Mouse (Mus musculus): Measurements from ENCODE around the gene Car4. TPM values are rescaled to one million over a fixed set of nuclear protein-coding genes. Genes with fewer than 3 reads are reported as not detected.

Gene Car4
- polyA plus RNA-seq, 1 experiment: 3.7 TPM

- DNase-seq: no peak
- Histone ChIP-seq H3K27me3 (ENCODE audit: control insufficient read depth, insufficient read depth, low read length) (no peaks in the 10 kb centered on the region; the same call in 1 of the 2 replicates), H3K27ac (ENCODE audit: control insufficient read depth, insufficient read depth, low read length) (no peak overlapping the region)
Observed at GRCm38 (mm10) chr11:84979351-84979750, 21.8 kb downstream of the Car4 start.

GRCm38 (mm10) chr11:84980697-84981096, 23.1 kb downstream of the Car4 start:
- Histone ChIP-seq H3K27me3 (ENCODE audit: control insufficient read depth, insufficient read depth, low read length) (no peaks in the 10 kb centered on the region; the same call in 1 of the 2 replicates), H3K4me3 (ENCODE audit: control insufficient read depth, insufficient read depth, low read length) (no peak overlapping the region), H3K27ac (ENCODE audit: control insufficient read depth, insufficient read depth, low read length) (no peak overlapping the region)

More at GRCm38 (mm10) chr11:84979351-84979750, 21.8 kb downstream of the Car4 start:
- no peak overlapping the region for H3K4me3 ChIP-seq (ENCODE audit: control insufficient read depth, insufficient read depth, low read length)
- no peak for TF ChIP-seq POLR2A (IDR thresholded peaks at IDR 0.05; ENCODE audit: control insufficient read depth, extremely low read depth, insufficient read depth, low read length, poor library complexity)
- no peak for TF ChIP-seq CTCF (IDR thresholded peaks at IDR 0.05; ENCODE audit: borderline replicate concordance, control insufficient read depth, extremely low read depth, insufficient read depth, low read length, poor library complexity)
- no peaks in the 10 kb centered on the region for H3K36me3 ChIP-seq (ENCODE audit: control insufficient read depth, insufficient read depth, low read length)
- no peaks in the 10 kb centered on the region for H3K4me1 ChIP-seq (replicated peaks; ENCODE audit: control insufficient read depth, insufficient read depth, low read length)
- WGBS: 28% methylated on average over 1 of the region's 1 CpGs

GRCm38 (mm10) chr11:84985421-84985820, 27.8 kb downstream of the Car4 start:
- 0 out of 2 replicates have a peak, but pooled peaks cover 14% of the 10 kb centered on the region for H3K36me3 ChIP-seq (ENCODE audit: control insufficient read depth, insufficient read depth, low read length)
- H3K27ac ChIP-seq (ENCODE audit: control insufficient read depth, insufficient read depth, low read length): no peak overlapping the region
- no peak for DNase-seq
- TF ChIP-seq POLR2A (IDR thresholded peaks at IDR 0.05; ENCODE audit: control insufficient read depth, extremely low read depth, insufficient read depth, low read length, poor library complexity): no peak
- no peak for TF ChIP-seq CTCF (IDR thresholded peaks at IDR 0.05; ENCODE audit: borderline replicate concordance, control insufficient read depth, extremely low read depth, insufficient read depth, low read length, poor library complexity)
- 90% methylated on average over 6 of the region's 6 CpGs for WGBS
- H3K4me1 ChIP-seq (replicated peaks; ENCODE audit: control insufficient read depth, insufficient read depth, low read length): no peaks in the 10 kb centered on the region
- no peak overlapping the region for H3K4me3 ChIP-seq (ENCODE audit: control insufficient read depth, insufficient read depth, low read length)
- no peaks in the 10 kb centered on the region for H3K27me3 ChIP-seq (ENCODE audit: control insufficient read depth, insufficient read depth, low read length)

More at GRCm38 (mm10) chr11:84980697-84981096, 23.1 kb downstream of the Car4 start:
- TF ChIP-seq CTCF (IDR thresholded peaks at IDR 0.05; ENCODE audit: borderline replicate concordance, control insufficient read depth, extremely low read depth, insufficient read depth, low read length, poor library complexity) (no peak), POLR2A (IDR thresholded peaks at IDR 0.05; ENCODE audit: control insufficient read depth, extremely low read depth, insufficient read depth, low read length, poor library complexity) (no peak)
- DNase-seq: no peak
- Histone ChIP-seq H3K4me1 (replicated peaks; ENCODE audit: control insufficient read depth, insufficient read depth, low read length) (no peaks in the 10 kb centered on the region), H3K36me3 (ENCODE audit: control insufficient read depth, insufficient read depth, low read length) (0 out of 2 replicates have a peak, but pooled peaks cover 4% of the 10 kb centered on the region)
- WGBS: 95% methylated on average over 2 of the region's 2 CpGs

- no peak overlapping the region for H3K4me3 ChIP-seq (ENCODE audit: control insufficient read depth, insufficient read depth, low read length)
- TF ChIP-seq POLR2A (IDR thresholded peaks at IDR 0.05; ENCODE audit: control insufficient read depth, extremely low read depth, insufficient read depth, low read length, poor library complexity): no peak
- no peak for TF ChIP-seq CTCF (IDR thresholded peaks at IDR 0.05; ENCODE audit: borderline replicate concordance, control insufficient read depth, extremely low read depth, insufficient read depth, low read length, poor library complexity)
- no peaks in the 10 kb centered on the region for H3K27me3 ChIP-seq (ENCODE audit: control insufficient read depth, insufficient read depth, low read length)
- DNase-seq: no peak
- H3K36me3 ChIP-seq (ENCODE audit: control insufficient read depth, insufficient read depth, low read length): peaks cover 20% of the 10 kb centered on the region
- WGBS: 96% methylated on average over 3 of the region's 3 CpGs
- no peak overlapping the region for H3K27ac ChIP-seq (ENCODE audit: control insufficient read depth, insufficient read depth, low read length)
- H3K4me1 ChIP-seq (replicated peaks; ENCODE audit: control insufficient read depth, insufficient read depth, low read length): no peaks in the 10 kb centered on the region
Observed at GRCm38 (mm10) chr11:84988341-84988919, 30.8 kb downstream of the Car4 start.

- TF ChIP-seq POLR2A (IDR thresholded peaks at IDR 0.05; ENCODE audit: control insufficient read depth, extremely low read depth, insufficient read depth, low read length, poor library complexity) (no peak), CTCF (IDR thresholded peaks at IDR 0.05; ENCODE audit: borderline replicate concordance, control insufficient read depth, extremely low read depth, insufficient read depth, low read length, poor library complexity) (no peak)
- no peaks in the 10 kb centered on the region for H3K27me3 ChIP-seq (ENCODE audit: control insufficient read depth, insufficient read depth, low read length)
- WGBS: 93% methylated on average over 1 of the region's 1 CpGs
- DNase-seq: peak; percentile 28
- no peak overlapping the region for H3K27ac ChIP-seq (ENCODE audit: control insufficient read depth, insufficient read depth, low read length)
- no peaks in the 10 kb centered on the region for H3K4me1 ChIP-seq (replicated peaks; ENCODE audit: control insufficient read depth, insufficient read depth, low read length)
- peaks cover 16% of the 10 kb centered on the region for H3K36me3 ChIP-seq (ENCODE audit: control insufficient read depth, insufficient read depth, low read length)
- H3K4me3 ChIP-seq (ENCODE audit: control insufficient read depth, insufficient read depth, low read length): no peak overlapping the region
Observed at GRCm38 (mm10) chr11:84992996-84993395, 35.4 kb downstream of the Car4 start.

GRCm38 (mm10) chr11:84995241-84995640, 37.7 kb downstream of the Car4 start:
- WGBS: 94% methylated on average over 1 of the region's 1 CpGs
- Histone ChIP-seq H3K4me1 (replicated peaks; ENCODE audit: control insufficient read depth, insufficient read depth, low read length) (no peaks in the 10 kb centered on the region), H3K36me3 (ENCODE audit: control insufficient read depth, insufficient read depth, low read length) (peaks cover 11% of the 10 kb centered on the region), H3K27me3 (ENCODE audit: control insufficient read depth, insufficient read depth, low read length) (no peaks in the 10 kb centered on the region), H3K27ac (ENCODE audit: control insufficient read depth, insufficient read depth, low read length) (no peak overlapping the region), H3K4me3 (ENCODE audit: control insufficient read depth, insufficient read depth, low read length) (no peak overlapping the region)
- no peak for DNase-seq
- no peak for TF ChIP-seq POLR2A (IDR thresholded peaks at IDR 0.05; ENCODE audit: control insufficient read depth, extremely low read depth, insufficient read depth, low read length, poor library complexity)
- no peak for TF ChIP-seq CTCF (IDR thresholded peaks at IDR 0.05; ENCODE audit: borderline replicate concordance, control insufficient read depth, extremely low read depth, insufficient read depth, low read length, poor library complexity)

All from thymus, adult 2 months (tissue).